Mouse (Mus musculus) frontal cortex, adult (tissue): ENCODE data around the gene Ahnak.
"Not testable (repeated sequence)": the region's sequence is repeated elsewhere in the genome, so short reads cannot be mapped to it uniquely, and the experiment has no call there.

Experiments
- ATAC-seq: cut with Nextera tagmentation; 2 replicates; pipeline ENCODE4 v1.9.2; 2017; ENCODE audit warnings: mild to moderate bottlenecking, moderate library complexity, mixed read lengths; ENCODE audit not compliant: low TSS enrichment

Gene Ahnak

DNA sequence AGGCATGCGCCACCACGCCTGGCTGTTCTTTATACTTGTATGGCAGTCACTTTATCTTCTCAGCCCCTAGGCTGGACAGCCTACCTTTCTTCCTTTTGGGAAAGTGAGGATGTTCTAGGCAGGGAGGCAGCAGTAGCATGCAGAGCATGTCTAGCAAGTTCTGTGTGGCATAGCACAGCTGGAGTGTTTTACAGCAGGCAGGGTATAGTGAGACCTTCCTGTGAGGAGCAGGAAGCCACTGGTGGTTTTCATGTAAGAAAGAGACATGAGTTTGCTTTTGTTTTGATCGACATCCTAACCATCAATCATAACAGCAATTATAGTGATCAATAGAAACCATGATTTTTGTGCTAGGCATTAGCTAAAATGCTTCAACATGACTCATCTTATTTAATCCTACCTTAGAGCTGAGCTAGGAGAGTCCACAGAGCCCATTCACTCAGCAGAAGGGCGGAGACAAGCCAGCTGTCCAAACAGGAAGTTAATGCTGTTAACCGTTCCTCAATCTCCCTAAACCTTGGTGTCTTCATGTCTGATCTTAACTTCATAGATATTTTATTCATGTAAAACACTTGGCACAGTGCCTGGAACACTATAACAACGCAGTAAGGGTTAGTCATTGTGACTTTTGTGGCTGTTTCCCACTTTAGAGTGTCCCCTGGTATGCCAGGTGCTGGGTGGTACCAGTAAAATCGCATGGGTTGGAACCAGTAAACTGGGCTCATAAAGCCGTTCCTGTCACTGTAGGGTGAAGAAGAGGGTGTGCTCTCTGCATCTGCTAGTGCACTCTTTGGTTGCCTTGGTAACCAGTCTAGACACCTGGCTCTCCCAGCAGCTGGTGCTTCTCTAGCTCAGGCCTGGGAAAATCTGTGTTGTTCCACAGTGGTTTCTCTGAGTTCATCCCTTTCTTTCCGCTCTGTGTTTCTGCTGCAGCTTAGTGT, 76.8 kb downstream of the Ahnak start:
- peak; percentile 85 for ATAC-seq

GRCm38 (mm10) chr19:9067292-9067691, 78.2 kb downstream of the Ahnak start:
- no peak for ATAC-seq

GRCm38 (mm10) chr19:9069687-9070307, 80.7 kb downstream of the Ahnak start:
- no peak for ATAC-seq

- no peak for ATAC-seq
Measured at GRCm38 (mm10) chr19:9070316-9070715, 81.2 kb downstream of the Ahnak start.

GRCm38 (mm10) chr19:9071456-9072156, 82.5 kb downstream of the Ahnak start:
- no peak; the same call in 1 of the 2 replicates for ATAC-seq

- ATAC-seq = no peak
Measured at GRCm38 (mm10) chr19:9072157-9072530, 83.1 kb downstream of the Ahnak start.

GRCm38 (mm10) chr19:9073776-9074411, 84.8 kb downstream of the Ahnak start:
- ATAC-seq = no peak

DNA sequence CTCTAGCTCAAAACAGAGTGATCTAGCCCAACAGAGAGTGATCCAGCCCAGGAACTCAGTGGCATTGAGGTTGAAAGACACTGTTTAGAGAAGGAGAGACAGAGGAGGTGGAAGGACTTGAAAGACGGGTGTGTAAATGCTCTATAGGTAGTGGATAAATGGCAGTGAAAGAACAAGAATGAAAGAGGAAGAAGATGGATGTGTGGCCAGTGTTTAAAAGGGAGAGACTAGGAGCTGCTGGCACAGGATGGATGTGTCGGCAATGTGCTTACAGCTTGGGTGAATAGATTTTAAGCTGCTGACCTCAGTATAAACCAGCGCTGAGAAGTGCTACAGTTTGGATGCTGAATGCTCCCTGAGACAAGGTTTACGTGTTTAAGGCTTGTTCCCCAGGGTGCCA, 85.3 kb downstream of the Ahnak start:
- ATAC-seq = no peak

- ATAC-seq = no peak
Measured at GRCm38 (mm10) chr19:9075558-9075957, 86.5 kb downstream of the Ahnak start.

GRCm38 (mm10) chr19:9076035-9076434, 87.0 kb downstream of the Ahnak start:
- ATAC-seq = no peak

GRCm38 (mm10) chr19:9076982-9077660, 88.0 kb downstream of the Ahnak start:
- ATAC-seq = no peak

- ATAC-seq = no peak
Measured at GRCm38 (mm10) chr19:9079916-9080315, 90.8 kb downstream of the Ahnak start.

DNA sequence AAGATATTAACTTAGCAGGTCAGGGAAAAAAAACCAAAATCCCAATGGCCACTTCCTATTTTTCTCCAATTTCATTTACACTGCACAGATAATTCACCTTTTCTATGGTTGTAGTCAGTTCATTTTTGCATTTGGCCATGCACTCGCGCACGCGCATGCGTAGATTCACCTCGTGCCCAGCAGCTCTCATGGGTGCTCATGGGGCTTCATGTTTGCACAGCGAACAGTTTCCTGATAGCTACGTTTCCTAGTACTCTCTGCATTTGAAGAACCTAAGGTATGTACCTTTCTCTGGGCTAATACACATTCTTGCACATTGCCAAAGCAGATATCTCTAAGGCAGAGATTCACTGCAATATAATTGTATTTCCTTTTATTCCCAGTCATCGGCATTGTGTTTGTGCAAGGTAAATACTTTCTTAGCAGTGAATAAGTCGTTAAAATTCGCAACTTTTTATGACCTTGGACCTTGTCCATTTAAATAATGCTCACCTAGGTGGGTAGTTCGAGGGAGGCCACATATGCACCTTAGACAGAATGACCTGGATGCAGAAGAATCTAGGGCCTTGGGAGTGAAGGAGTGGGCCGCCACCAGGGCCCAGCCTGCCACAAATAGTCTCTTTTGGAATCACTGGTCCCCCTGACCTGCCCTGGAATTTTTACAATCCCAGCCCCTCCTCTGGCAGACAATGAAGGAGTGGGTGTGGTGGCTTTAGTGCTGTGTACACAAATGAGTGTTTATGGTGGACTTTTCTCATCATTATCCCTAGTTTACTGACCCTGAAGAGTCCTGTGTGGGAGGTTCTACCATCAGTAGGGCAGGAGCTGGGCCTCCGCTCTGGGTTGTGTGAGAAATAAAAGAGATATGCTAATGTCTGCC, 92.5 kb downstream of the Ahnak start:
- no peak for ATAC-seq

GRCm38 (mm10) chr19:9082191-9083009, 93.3 kb downstream of the Ahnak start:
- peak; percentile 83 for ATAC-seq

- no peak for ATAC-seq
Measured at GRCm38 (mm10) chr19:9083010-9083355, 93.9 kb downstream of the Ahnak start.

DNA sequence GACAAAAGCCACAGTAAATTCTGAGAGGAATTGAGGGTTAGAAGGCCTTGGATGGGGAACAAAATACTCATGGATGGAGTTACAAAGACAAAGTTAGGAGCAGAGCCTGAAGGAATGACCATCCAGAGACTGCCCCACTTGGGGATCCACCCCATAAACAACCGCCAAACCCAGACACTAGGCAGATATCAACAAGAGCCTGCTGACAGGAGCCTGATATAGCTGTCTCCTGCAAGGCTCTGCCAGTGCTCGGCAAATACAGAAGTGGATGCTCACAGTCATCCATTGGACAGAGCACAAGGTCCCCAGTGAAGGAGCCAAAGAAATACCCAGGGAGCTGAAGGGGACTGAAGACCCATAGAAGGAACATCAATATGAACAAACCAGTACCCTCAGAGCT, 94.8 kb downstream of the Ahnak start:
- not testable (repeated sequence) for ATAC-seq

DNA sequence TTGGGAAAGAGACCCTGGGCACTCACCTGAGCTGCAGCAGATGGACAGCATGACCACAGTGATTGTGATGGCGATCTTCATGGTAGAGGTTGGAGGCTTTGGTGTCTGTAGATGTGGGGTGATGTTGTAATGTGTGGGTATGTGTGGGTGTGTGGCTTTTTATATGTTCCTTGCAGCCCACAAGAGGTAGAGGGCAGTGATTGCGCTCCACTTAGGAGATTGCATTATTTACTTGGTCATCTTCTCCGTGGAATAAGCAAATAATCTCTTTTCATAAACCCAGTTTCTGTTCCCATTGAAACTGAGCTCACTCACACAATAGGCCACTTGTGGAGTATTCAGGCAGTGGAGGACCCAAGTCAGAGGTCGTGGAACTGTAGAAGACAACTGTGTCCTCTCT, 98.7 kb downstream of the Ahnak start, which contains the start of gene Scgb1a1:
Scgb1a1 (minus strand) TSS at position 138 of the 400 bp plus-strand sequence.
- no peak for ATAC-seq

- no peak for ATAC-seq
Measured at GRCm38 (mm10) chr19:9090191-9090590, 101.1 kb downstream of the Ahnak start.

DNA sequence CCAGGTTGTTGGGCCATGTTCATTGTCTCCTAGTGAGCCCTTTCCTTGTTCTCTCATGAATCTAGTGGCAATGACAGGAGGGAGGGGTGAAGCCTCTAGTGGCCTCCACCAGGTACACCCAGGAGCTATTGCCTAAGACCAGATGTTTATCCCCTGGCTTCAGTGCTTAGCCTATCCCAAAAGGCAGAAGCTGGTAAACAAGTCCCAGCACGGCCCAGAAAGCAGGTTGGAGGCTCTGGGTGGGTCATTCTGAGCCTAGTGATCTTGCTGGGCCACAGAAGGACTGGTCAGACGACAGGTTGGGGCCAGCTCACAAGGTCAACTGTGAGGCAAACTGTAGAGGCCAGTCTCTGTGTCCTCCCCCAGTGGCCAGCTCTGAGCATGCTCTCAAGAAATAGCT, 101.6 kb downstream of the Ahnak start:
- no peak for ATAC-seq

- no peak for ATAC-seq
Measured at GRCm38 (mm10) chr19:9095111-9095510, 106.0 kb downstream of the Ahnak start.
